Mouse (Mus musculus) Patski (cell line): ENCODE measurements around the gene Hivep3. TPM values are rescaled to one million over a fixed set of nuclear protein-coding genes. Genes with fewer than 3 reads are reported as not detected.

Experiments used
- ATAC-seq: fragments of 100-300 bp; one replicate; pipeline ENCODE4 v1.8.0; 2021
- CTCF ChIA-PET: fragments of 350-600 bp; sonication (Branson Sonifier 250); formaldehyde crosslinking; loops from one replicate; lab custom pipeline; 2022; ENCODE audit warnings: inconsistent platforms; lab: Charles Lee
- POLR2A ChIA-PET: fragments of 350-600 bp; sonication (Branson Sonifier 250); formaldehyde crosslinking; loops from one replicate; lab custom pipeline; 2022; ENCODE audit warnings: antibody characterized with exemption, inconsistent platforms; lab: Charles Lee
- DNase-seq: peaks from one replicate; pipeline ENCODE4 v3.0.0-alpha.2; 2011; ENCODE audit warnings: low read depth, low spot score
- H3K27me3 ChIP-seq: fragments of 371-371 bp; one replicate; pipeline ENCODE4 v1.5.1; 2021
- CTCF ChIP-seq: fragments of 100-300 bp; IDR thresholded peaks from one replicate; pipeline ENCODE4 v1.5.1; 2021
- in situ Hi-C: fragments of 300-500 bp; cut with MboI; formaldehyde crosslinking; loops from 3 replicates; pipeline ENCODE4 v1.11.1; 2018; ENCODE audit warnings: low pct_unique_long_range_greater_than_20kb, mixed read lengths
- polyA plus RNA-seq: library from polyadenylated mRNA; unstranded; gene quantifications from one replicate; pipeline ENCODE4 v1.2.3, GENCODE M21; 2021

Hivep3 gene
- polyA plus RNA-seq, 1 experiment from 2014 or later: 4.4 TPM

DNA sequence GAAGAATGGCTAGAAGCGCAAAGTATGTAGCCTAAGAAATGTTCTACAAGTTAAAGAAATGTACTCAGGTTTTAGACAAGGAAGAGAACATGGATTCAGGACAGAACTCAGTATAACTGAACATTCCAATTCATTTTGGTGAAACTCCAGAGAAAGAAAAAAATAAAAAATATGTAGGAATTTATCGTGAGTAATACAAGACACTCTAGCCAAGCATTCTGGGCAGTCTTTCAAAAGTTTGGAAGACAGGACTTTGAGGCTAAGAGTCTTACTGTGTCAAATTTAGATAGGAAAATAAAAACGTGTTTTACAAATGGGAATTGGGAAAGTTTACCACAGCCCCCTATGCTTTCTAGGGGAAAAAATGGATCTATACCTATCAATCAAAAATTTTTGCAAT lies 350.1 kb downstream of the Hivep3 start:
- in situ Hi-C loops: no loop called here
- CTCF ChIA-PET: interaction anchor here (1.3 kb wide), 1 partner anchor 14 kb away, joined by 3 read pairs; no protein-coding TSS in a partner anchor

DNA sequence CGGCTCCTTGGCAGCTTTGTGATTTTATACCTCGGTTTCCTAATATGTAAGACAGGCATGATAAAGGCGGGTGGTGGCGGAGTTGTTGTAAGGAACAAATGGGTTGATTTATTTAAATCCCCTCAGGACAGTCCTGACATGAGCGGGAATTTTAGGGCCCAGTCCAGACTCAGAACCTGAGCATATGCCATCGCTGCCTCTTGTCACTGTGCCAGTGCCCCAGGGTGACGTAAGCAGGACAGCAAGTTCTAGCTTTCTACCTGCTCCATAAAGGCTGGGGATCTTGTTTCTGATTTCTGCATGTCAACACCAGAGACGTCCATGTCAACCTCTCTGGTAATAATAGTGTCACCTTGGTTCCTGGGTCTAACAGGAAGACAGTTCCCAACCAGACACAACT lies 356.0 kb downstream of the Hivep3 start:
- H3K27me3 ChIP-seq: no peaks in the 10 kb centered on the region
- ATAC-seq (no peak), DNase-seq (no peak)
- POLR2A ChIA-PET: no interaction called here
- in situ Hi-C loops: no loop called here
- TF ChIP-seq CTCF: no peak
- CTCF ChIA-PET: interaction anchor here (1.1 kb wide), 1 partner anchor 10 kb away, joined by 3 read pairs; no protein-coding TSS in a partner anchor

More for the DNA sequence above, 350.1 kb downstream of the Hivep3 start:
- DNase-seq (no peak), ATAC-seq (no peak)
- POLR2A ChIA-PET: no interaction called here
- no peak for TF ChIP-seq CTCF
- no peaks in the 10 kb centered on the region for H3K27me3 ChIP-seq

DNA sequence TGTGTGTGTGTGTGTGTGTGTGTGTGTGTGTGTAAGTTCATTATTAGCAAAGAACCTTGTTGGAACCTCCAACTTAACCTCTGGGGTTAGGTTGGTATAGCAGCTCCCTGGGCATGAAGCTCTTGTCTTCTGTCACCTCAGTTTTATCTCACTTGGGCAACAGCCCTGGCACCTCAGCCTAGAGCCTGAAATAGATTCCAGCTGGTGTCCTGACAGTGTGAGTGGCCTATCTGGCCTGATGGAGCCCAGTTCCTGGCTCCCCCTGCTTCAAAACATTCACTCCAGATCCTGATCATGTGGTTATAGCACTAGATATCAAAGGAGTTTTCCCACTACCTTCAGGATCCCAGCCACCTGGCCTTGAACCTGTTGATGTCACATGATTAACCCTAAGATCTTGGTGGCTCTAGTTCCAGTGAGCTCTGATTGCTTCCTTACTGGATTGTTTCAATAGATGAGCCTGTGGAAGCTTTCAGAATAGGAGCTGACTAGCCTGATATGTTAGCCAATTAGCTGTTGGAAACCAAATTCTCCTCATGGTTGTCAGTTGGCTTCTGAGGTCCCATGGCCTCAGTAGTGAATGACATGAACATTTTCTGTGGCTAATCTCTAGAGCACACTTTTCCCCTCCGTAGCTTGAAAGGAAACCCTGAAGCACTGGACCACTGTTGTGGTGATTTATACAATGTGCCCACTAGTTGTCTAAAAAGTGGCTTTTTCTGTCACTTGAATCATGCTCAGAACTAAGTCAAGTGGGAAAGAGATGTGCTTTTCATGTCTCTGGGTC lies 358.6 kb downstream of the Hivep3 start:
- ChIA-PET POLR2A (interaction anchor here (0.6 kb wide), 1 partner anchor 151 kb away, joined by 3 read pairs; no protein-coding TSS in a partner anchor), CTCF (no interaction called here)
- no peak for TF ChIP-seq CTCF
- no peaks in the 10 kb centered on the region for H3K27me3 ChIP-seq
- in situ Hi-C loops: no loop called here
- ATAC-seq: no peak
- no peak for DNase-seq

DNA sequence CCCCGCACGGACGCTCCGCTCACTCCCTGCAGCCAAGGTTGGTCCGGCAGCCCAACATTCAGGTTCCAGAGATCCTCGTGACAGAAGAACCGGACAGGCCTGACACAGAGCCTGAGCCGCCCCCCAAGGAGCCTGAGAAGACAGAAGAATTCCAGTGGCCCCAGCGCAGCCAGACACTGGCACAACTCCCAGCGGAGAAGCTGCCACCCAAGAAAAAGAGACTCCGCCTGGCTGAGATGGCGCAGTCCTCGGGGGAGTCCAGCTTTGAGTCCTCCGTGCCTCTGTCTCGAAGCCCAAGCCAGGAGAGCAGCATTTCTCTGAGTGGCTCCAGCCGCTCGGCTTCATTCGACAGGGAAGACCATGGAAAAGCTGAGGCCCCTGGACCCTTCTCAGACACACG lies 363.4 kb downstream of the Hivep3 start:
- no peak for DNase-seq
- CTCF ChIA-PET: interaction anchor here (2.1 kb wide), 1 partner anchor 179 kb away, joined by 4 read pairs; no protein-coding TSS in a partner anchor
- H3K27me3 ChIP-seq: no peaks in the 10 kb centered on the region
- no peak for ATAC-seq
- POLR2A ChIA-PET: no interaction called here
- TF ChIP-seq CTCF: no peak
- in situ Hi-C loops: no loop called here

DNA sequence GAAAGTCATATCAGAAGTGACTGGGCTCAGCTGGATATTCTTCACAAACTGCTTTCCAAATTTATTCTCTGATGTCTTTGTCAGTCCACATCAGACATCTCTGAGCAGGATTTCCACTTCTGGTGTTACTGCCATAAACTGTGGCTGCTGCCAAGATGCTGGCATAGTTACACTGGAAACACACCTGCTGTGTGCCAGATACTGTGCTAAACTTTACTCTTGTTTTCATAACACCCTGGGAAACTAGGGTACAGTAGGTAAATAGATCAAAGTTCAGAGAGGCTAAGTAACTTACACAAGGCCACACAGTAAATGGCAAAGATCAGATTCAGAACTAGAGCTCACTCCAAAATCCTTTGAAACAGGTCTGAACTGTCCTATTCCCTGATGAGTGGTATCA lies 367.6 kb downstream of the Hivep3 start:
- no peak for DNase-seq
- ChIA-PET POLR2A (no interaction called here), CTCF (no interaction called here)
- ATAC-seq: no peak
- H3K27me3 ChIP-seq: no peaks in the 10 kb centered on the region
- in situ Hi-C loops: loop anchor here (5.0 kb wide), 1 partner anchor 184 kb away; no protein-coding TSS in a partner anchor
- no peak for TF ChIP-seq CTCF

DNA sequence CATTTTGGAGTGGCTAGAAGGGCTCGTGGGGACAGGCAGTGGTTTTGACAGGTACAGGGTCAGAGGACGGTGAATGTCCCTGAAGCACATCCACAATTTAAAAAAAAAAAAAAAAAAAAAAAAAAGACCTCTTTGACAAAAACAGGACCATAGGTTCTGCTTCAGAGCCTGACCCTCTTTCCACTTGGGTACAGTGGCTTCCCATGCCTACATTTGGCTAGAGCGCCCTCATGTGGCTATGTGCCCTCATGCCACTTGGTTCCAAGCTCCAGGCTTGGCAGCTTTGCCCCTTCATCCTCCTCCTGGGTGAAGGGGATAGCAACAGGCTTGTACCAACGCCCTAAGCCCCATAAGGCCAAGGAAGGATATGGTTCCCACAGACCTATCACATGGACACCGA lies 371.0 kb downstream of the Hivep3 start:
- DNase-seq (no peak), ATAC-seq (no peak)
- CTCF ChIA-PET: interaction anchor here (0.7 to 1.0 kb wide), 2 partner anchors 24 to 144 kb away, joined by 4 read pairs; no protein-coding TSS in a partner anchor
- no peaks in the 10 kb centered on the region for H3K27me3 ChIP-seq
- in situ Hi-C loops: loop anchor here (5.0 kb wide), 1 partner anchor 187 kb away; no protein-coding TSS in a partner anchor
- no peak for TF ChIP-seq CTCF
- POLR2A ChIA-PET: interaction anchor here (0.7 kb wide), 1 partner anchor 247 kb away, joined by 7 read pairs; no protein-coding TSS in a partner anchor

DNA sequence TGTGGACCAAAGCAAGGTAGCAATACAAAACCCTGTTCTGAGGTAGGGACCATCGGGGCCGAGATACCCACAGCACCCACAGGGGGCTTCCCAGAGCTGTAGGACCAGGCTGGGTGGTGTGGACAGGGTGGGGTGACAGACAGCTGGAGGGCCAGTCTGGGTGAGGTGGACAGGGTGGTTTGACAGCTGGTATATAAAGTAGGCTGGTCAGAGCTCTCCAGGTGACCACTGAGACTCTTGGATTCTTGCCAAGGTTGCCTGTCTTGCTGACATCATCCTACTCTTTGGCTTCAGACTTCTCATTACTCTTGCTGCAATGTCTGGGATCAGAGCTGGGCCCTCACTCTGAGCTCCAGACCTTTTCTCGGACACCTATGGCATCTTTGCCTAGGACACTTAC lies 372.8 kb downstream of the Hivep3 start:
- ChIA-PET CTCF (no interaction called here), POLR2A (interaction anchor here (0.6 kb wide), 1 partner anchor 165 kb away, joined by 4 read pairs; no protein-coding TSS in a partner anchor)
- no peak for DNase-seq
- no peak for TF ChIP-seq CTCF
- in situ Hi-C loops: loop anchor here (5.0 kb wide), 1 partner anchor 299 kb away; no protein-coding TSS in a partner anchor
- no peak for ATAC-seq
- no peaks in the 10 kb centered on the region for H3K27me3 ChIP-seq

DNA sequence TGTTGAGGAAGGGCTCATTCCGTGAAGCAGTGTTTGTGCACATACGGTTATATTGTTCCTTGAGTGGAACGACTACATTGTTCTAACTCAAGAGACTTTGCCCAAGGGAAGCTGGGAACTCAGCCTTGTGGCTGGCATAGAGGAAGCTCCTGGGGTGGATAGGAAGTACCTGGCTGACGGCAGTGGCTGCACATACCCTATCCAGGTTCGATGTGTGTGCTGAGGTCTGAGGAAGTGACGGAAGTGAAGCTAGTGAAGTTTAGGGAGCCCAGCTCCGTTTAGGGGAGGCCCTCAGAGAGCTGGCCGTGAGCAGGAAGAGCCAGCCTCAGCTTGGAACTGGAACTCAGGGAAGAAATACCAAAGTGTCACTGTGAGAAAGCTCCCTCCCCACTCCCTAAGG lies 374.2 kb downstream of the Hivep3 start:
- DNase-seq (no peak), ATAC-seq (no peak)
- POLR2A ChIA-PET: no interaction called here
- TF ChIP-seq CTCF: no peak
- in situ Hi-C loops: loop anchor here (5.0 kb wide), 1 partner anchor 300 kb away; no protein-coding TSS in a partner anchor
- CTCF ChIA-PET: interaction anchor here (0.9 to 1.0 kb wide), 2 partner anchors 9 to 39 kb away, joined by 3 read pairs; no protein-coding TSS in a partner anchor
- H3K27me3 ChIP-seq: no peaks in the 10 kb centered on the region

DNA sequence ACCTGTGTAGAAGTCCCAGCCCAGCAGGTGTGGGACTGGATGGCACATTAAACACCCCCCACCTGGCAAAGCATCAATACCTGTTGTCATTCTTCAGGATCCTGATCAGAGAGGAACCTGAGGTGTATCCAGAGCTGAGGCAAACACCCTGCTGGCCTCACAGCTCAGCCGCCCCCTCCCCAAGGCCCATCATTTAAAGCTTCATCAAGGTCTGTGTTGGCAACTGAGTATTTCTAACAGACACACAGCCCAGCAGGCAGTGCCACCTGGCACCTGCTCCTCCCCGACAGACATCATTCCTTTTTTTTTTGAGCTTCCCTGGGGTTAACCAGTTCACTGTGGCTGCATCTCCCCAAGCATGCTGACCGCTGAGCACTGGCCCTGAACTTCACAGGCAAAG lies 381.9 kb downstream of the Hivep3 start:
- ChIA-PET CTCF (no interaction called here), POLR2A (no interaction called here)
- DNase-seq (no peak), ATAC-seq (no peak)
- H3K27me3 ChIP-seq: no peaks in the 10 kb centered on the region
- in situ Hi-C loops: no loop called here
- TF ChIP-seq CTCF: no peak

DNA sequence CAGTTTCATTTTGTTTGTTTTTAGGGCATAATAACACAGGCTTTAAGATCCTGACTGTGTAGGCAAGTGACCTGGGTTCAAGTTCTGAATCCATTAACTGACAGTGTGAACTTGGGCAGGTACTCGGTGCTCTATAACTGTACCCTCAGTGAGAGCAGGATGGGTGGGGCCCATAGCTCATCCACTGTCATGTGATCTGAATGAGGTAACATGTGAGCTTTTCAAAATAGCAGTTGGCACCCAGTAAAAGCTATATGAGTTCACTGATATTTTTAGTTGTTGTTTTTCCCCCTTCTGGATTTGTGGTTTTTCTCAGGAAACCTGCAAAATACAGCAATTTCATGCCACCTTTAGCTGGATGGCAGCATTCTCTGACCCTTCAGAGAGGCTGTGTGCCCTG lies 382.7 kb downstream of the Hivep3 start:
- TF ChIP-seq CTCF: no peak
- POLR2A ChIA-PET: no interaction called here
- in situ Hi-C loops: no loop called here
- ATAC-seq (no peak), DNase-seq (no peak)
- CTCF ChIA-PET: interaction anchor here (1.5 kb wide), 1 partner anchor 9 kb away, joined by 3 read pairs; no protein-coding TSS in a partner anchor
- H3K27me3 ChIP-seq: no peaks in the 10 kb centered on the region

DNA sequence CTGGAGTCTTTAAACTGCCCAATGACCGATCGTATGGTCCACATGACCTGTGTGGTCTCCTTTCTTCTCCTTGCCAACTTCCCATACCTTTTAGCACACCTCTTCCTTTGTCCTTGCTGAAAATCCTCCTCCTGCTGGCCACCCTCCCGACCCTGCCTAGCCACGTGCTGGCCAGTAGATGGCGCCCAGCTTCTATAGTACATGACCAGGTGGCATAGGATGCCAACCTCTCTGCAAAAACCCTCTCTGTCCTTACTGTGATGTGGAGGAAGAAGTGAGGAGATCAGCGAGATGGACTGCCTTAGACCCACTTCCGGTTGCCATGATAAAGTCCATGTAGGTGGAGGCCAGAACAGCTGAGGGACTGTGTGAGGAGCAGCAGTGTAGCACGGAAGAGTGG lies 386.7 kb downstream of the Hivep3 start:
- in situ Hi-C loops: loop anchor here (5.0 kb wide), 2 partner anchors 107 to 252 kb away; no protein-coding TSS in a partner anchor
- ATAC-seq (no peak), DNase-seq (no peak)
- TF ChIP-seq CTCF: peak; percentile 96
- ChIA-PET POLR2A (no interaction called here), CTCF (interaction anchor here (0.7 kb wide), 1 partner anchor 9 kb away, joined by 3 read pairs; no protein-coding TSS in a partner anchor)
- no peaks in the 10 kb centered on the region for H3K27me3 ChIP-seq
